Mouse (Mus musculus): ENCODE results near the gene Plekhm2.

Gene Plekhm2

DNA sequence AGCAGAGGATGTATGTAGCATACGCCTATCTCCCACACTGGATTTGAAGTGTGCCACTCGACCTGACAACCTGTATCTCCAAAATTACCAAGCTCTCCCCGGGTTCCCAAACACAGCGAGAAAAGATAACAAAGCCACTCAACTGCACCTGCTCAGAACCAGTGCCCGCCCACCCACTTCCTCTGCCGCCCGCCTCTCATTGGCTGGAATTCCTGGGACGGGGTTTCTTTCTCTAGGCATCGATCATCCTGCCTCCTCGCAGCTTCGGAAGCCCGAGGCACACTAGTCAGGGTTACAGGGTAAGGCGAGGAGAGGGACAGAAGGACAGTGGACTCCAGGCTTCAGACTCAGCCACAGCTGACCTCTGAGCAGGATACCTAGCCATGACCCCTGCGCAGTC is 36.0 kb downstream of the Plekhm2 start:
- DNase-seq: no peak

DNA sequence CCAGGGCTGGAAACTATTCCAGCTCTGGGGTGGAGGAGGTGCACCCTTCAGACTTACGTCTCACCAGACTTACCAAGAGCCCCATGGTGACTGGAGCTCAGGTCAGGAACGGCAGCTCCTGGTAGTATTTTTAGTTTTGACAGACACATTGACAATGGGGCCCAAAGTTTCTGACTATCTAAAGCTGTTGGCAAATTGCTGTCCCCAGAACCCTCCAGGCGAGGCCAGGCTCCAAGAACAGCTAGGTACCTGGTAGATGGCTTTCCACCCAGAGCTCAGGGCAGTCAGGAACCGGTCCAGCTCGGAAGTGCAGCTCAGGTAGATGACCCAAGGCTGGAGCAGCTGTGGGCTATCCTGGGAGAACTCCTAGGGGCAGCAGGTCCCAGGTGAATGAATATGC is 37.2 kb downstream of the Plekhm2 start:
- no peak for DNase-seq

DNA sequence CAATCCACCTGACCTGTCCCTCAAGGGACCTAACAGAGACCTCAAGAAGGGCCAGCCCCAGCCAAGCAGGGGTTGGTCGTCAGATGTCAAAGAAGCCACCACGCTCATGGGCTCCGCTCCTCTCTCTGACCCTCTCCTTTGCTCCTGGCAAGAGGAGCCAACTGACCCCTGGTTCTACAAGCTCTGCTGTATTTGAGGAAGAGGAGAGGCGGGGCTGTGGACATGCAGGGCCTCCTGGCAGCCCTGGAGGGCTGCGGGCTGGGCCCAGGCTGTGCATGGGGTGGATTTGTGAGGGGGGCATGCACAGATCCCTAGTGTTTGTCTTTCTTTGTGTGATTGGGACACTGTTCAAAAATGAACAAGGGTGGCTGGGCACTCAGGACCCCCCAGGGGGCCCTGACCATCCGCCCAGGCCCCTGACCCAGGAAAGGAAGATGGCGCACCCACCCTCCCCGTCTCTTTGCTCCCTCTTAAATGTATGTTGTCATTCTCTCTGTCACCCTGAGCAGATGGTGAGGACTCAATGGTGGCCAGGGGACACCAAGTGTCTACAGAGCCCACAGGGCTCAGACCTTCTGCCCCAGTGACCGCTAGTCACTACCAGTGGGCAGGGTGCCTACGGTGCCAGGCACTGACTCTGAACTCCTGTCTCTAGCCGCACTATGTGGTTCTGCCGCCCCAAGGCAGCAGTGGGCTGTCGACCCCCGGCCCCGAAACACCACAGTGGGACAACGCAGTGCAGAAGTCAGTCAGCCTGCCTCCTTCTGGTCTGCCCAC is 38.7 kb downstream of the Plekhm2 start:
- no peak for DNase-seq

DNA sequence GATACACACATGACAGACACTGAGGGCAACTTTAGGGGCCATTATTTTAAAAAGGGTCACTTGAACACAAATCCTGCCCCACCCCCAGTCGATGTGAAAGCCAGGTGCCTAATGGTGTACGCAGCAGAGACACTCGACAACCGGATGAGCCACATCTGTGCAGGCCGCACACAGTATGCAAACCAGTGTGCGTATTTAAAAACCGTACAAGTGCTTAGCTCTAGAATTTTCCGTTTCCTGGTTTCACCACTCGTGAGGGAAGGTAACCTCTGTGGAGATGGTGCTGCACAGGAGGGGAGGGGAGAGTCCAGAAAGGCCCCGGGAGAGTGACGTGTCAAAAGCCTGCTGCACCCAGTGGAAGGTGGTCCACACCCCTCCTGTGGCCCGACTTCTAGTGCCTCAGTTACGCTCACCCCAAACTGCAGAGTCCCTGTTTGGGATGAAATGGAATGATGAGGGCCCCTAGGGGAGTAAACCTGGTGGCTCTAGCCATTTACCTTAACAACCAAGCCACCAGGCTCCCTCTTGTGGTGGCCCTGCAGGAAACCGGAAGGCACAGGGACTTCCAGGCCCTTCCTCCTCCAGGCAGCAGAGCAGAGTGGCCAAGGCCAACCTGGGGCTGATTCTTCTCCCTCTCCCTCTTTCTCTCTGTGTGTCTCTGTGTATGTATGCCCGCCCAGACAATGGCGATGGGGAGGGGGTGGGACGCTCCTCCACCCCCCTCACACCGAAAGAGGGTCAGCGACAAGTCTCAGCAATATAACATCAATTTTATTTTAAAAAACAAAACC is 39.5 kb downstream of the Plekhm2 start:
- DNase-seq: no peak

DNA sequence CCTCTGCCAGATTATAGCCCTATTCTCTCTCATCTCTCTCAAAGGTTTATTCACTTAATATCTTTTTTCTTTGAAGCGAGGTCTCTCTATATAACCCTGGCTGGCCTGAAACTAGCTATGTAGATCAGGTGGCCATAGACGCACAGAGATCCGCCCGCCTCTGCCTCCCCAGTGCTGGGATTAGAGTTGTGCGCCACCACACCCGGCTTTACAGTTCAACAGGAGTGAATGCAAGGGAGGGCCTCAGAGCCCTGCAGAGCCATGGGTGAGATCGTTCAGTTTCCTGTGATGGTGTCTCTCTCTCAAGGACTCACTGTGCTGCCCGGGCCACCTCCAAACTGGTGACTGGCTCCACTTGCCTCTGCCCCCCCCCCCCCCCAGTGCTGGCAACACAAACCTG is 40.6 kb downstream of the Plekhm2 start:
- no peak for DNase-seq

DNA sequence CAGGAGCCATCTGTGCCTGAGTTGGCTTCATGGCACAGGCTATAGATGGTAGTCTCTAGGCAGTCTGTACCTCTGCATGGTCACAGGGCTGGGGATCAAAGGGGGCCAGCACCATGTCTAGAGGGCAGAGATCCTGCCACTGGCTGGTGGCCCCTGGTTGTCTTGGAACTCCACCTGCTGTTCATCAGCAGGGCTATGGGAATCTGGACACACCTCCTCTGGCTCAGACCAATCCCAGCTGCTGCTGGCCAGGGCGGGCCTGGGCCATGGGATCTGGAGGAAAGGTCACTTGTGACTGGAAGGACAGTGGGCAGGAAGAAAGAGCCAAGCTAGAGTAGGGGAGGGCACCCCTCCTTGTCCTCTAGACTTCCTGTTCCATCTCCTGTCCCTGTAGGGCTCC is 41.0 kb downstream of the Plekhm2 start, which contains the start of gene Slc25a34:
Gene Slc25a34, minus strand, starts transcription at position 156 of the 400 bp plus-strand sequence.
- no peak for DNase-seq

DNA sequence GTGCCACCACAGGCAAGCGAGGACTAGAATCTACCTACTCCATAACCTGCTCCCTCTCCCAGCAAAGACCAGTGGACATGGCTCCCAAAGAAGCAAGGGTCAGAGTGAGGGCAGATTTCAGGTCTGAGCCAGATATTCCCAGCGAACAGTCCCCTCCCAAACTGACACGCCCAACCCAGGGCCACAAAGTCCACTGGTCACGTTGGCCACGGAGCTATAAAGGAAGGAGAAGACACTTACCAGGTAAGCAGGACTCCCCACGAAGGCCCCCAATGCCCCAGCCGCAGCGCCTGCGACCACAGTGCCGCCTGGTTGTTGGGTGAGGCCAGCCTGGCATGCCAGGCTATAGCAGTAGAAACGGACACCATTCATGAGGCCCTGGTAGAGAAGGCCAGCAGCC is 41.7 kb downstream of the Plekhm2 start:
- no peak for DNase-seq

DNA sequence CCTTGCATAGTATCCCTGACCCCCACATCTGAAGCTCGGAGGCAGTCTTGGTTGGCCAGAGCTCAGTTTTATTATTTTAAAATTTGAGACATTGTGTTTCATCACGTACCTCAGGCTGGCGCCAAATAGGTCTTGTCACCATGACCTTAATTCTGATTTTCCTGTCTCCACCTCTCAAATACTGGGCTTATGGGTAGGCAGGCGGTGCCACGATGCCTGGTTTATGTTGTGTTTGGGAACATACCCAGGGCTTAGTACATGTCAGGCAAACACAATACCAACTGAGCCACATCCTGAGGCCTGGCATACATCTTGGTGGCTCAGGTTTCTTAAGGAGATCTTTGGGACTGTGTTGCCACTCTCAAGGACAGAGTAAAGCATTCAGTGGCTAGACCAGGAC is 42.1 kb downstream of the Plekhm2 start:
- no peak for DNase-seq

DNA sequence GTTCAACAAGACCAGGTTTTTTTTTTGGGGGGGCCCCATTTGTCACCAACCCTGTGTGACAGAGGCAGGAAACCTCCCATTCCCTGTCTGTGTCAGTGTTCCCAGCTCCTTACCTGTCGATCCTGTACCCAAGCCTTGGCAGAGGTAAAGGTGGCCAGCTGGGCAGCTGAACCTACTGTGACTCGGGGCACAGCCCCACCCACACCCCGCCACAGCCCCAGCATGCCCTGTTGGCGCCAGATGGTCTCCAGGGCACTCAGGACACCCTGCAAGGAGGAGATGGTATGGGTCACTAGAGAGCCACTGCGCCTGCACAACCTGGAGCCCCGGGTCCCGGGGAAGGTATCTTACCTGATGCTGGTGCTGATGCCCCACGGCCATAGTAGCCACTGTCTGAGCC is 42.6 kb downstream of the Plekhm2 start:
- DNase-seq: no peak

DNA sequence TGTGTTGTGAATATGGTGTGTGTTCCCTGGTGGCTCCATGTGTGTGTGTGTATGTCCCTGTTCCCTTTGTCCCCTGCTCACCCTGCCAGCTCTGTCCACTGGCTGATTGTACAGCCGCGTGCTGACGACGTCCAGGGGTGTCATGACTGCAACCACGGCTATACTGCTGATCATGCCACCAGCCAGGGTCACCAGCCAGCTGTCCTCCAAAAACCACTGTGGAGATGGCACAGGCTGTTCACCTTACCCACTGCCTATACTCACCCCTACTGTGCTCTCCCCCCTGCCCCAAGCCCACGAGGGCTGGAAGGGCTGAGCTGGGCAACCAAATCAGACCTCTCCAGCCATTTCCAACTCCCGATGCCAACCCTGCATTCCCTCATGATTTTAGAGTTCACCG is 43.4 kb downstream of the Plekhm2 start:
- no peak for DNase-seq

DNA sequence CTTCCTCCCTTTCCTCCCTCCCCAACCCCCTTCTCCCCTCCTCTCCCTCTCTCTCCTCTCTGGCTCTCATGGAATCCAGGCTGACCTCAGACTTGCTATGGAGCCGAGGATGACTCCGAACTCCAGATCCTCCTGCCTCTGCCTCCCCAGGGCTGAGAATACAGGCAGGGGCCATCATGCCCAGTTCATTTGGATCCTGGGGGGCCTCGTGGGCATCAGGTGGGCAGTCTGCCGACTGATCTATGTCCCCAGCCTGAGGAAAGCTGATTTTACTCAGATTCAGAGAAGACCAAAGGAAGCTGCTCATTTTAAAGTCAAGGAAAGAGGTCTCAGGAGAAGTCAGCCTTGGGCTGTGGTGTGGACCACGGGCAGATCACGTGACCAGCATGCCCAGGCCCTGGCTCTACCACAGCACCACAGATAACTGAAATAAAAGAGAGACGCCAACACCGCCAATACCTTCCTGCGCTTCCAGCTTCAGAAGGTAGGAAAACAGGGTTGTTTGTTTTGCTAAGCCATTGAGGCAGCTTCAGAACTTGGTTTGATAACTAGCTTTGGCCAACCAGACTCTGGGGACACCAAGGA is 45.3 kb downstream of the Plekhm2 start:
- DNase-seq: no peak

DNA sequence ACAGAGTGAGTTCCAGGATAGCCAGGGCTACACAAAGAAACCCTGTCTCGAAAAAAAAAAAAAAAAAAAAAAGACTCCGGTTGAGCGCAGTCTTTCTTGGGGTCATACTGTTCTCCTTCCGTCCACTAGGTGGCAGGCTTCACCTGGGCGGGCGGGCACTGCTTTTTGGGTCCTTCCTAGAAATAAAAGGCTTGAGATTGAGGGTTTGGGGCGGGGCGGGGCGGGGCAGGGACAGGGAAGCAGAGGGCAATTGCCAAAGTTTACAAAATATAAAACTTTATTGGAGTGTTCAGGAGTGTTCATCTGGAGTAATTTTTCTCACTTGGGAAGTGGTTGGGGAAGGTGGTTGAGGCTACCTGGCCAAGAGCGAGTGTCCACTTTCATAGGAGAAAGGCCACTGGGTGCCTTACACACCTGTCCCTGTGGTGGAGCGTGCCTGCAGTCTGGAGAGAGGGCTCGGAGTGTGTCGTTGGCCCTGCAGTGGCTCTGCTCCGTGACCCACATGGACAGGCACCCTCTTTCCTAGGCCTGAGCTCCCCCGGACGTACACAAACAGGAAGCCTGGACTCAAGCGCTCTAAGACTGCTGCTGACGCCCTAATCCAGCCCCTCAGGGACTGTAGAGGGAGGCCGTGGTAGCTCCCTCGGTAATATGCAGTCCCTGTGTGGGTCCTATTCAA is 46.0 kb downstream of the Plekhm2 start, which contains the start of gene Tmem82:
Gene Tmem82, minus strand, starts transcription at position 69 of the 679 bp plus-strand sequence.
- DNase-seq: peak; percentile 37

DNA sequence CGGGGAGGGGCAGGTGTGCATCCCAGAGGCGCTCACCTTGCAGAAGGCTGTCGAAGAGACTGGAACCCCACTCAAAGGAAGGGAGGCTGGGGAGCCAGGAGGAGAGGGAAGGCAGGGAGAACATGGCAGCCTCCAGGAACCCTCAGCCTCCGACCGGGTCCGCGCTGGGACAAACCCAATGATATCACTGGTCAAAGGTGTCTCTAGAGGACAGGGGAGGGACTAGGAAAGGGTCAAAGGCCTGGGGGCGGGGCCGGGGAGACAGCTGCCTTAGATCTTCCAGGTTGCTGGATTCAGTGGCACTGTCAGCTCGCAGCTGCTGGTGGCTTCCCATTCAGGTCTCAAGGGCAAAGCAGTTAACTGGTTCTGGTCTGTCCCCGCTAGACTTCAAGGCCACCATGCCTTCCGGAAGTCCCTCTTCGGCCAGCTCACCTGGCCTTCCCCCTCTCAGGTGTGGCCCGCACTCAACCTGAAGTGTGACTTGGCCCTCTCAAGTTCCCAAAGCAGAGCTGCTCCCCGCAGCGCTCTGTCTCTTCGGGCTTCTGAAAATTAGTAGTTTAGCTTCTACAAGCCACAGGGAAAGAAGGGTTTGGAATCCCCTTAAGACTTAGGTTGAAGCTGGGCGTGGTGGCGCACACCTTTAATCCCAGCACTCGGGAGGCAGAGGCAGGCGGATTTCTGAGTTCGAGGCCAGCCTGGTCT is 46.7 kb downstream of the Plekhm2 start:
- no peak for DNase-seq

DNA sequence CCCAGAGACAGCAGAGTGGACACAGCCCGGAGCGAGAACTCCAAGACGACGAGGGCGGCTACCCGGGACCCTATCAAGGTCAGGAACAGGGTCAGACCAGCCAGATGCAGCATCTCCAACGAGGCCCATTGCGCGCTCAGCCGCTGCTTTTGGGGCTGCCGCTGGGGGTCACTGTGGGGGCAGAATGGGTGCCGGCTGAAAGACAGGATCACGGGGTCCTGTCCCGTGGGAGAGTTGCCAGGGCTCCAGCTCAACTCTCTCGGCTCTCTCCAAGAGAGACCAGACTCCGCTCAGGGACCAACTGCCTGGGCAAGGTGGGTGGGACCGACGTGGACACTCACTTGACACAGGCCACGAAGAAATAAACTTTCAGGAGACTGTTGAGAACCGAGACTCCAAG is 47.4 kb downstream of the Plekhm2 start:
- DNase-seq: peak; percentile 50

DNA sequence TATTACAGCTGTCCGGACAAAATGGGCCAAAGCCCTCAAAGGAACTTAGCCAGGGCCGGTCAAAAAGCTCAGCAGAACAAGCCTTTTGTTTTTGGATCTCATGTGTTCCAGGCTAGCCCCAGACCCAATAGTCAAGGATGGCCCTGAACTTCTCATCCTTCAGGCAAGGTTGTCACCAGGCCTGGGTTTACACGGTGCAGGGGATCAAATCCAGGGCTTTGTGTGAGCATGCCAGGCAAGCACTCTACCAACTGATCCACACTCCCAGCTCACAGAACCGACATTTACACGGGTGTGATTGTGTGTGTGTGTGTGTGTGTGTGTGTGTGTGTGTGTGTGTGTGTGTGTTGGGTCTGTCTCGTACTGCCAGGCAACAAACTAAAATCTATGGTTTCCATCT is 47.9 kb downstream of the Plekhm2 start:
- no peak for DNase-seq

DNA sequence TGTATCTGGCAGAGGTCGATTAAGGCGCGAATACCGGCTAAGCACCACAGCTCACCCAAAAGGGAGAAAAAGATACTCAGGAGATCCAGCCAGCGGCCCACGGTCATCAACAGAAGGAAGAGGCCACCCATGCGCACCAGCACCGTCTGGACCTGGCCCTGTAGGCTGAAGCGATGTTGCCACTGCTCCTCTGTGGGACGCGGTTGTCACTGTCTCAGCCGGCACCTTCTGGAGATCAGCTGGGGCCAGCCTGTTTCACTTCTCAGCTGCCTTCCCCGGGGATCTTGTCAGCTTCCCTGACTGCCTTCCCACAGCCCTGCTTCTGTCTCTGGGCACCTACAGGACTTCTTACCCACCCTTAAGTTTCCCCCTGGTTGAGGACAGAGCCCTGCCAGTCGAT is 49.8 kb downstream of the Plekhm2 start:
- no peak for DNase-seq

DNA sequence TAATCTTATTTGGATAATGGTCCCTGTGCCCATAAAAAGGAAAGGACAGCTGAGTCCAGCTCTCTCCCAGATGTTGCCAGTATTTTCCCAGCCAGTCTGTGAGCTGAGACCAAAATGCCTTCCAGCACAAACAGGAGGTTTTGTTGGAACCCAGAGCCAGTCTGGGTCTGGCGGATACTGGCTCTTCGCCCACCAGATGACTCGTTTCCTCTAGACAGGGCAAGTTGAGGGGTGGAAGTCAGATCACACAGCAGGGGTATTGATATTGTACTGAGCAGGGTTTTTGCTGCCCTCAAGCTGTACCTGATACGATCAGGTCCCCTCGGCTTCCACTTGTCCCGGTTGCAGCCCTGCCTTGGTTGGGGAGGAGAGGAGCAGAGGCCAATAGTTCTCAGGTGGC is 55.2 kb downstream of the Plekhm2 start:
- no peak for DNase-seq

DNA sequence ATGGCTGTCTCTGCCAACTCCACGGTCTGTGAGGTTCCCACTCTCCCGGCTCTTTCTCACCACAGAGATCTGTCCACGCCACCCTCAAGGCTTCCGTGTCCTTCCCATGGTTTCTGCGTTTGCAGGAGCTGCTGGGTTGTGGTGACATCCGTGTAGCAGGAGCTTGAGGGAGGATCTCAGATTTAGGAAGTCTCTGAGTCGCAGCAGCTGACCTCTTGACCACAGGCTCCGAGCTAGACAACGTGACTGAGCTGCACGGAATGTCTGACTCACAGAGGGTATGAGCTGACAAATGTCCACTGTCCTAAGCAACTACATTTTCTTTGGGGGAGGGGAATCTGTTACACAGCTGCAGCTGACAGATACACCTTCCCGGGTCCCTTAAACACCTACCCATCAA is 58.8 kb downstream of the Plekhm2 start, which contains the start of gene Fblim1:
Gene Fblim1, minus strand, starts transcription at position 236 of the 400 bp plus-strand sequence.
- DNase-seq: no peak

DNA sequence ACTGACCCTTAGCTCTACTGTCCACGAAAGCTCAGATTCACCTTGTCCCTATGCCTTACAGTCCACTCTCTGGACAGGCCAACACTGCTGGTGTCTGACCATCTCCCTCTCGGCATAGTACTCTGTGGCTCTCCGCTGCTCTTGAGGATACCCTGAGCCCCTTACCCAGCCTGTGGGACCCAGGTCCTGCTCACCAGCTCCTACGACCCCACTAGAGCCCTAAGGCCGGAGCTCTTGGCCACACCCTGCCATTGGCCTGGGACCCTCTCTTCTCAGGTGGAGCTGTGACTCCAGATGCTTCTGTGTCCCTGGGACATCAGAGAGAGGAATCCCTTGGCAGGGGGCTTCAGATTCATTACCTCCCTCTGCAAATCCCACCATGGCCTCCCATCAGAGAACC is 59.3 kb downstream of the Plekhm2 start:
- DNase-seq: no peak

DNA sequence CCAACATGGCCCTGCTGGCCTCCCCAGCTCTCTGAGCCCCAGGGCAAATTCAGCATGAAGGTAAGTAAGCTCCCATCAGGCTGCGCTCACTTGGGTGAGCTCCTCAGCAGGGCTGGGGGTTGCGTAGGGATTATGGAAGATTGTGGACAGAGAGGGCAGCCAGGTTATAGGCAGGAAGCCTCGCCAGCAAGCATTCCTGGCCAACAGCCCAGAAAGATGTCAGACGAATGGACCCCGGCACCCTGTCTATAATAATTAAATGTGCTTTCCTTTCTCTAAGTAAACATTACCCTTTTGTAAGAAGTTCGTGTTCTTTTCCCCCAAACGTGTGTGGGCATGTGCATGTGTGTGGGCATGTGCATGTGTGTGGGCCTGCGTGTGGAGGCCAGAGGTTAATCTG is 60.2 kb downstream of the Plekhm2 start:
- DNase-seq: no peak

DNA sequence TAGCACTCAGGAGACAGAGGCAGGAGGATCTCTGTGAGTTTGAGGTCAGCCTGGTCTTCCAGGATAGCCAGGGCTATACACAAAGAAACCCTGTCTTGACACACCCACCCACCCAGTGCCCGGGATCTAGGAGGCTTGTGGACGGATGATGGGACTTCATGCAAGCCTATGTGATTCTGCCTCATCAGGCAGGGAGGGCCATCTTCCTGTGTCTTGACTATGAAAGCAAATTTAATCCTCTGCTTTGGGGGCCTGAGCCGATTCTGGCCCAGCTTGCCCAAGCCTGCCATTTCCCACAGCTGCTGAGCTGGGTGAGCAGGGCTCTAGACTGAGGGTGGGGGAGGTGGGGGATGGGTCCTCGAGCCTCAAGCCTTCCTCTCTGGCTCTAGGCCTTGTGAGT is 60.8 kb downstream of the Plekhm2 start:
- no peak for DNase-seq

DNA sequence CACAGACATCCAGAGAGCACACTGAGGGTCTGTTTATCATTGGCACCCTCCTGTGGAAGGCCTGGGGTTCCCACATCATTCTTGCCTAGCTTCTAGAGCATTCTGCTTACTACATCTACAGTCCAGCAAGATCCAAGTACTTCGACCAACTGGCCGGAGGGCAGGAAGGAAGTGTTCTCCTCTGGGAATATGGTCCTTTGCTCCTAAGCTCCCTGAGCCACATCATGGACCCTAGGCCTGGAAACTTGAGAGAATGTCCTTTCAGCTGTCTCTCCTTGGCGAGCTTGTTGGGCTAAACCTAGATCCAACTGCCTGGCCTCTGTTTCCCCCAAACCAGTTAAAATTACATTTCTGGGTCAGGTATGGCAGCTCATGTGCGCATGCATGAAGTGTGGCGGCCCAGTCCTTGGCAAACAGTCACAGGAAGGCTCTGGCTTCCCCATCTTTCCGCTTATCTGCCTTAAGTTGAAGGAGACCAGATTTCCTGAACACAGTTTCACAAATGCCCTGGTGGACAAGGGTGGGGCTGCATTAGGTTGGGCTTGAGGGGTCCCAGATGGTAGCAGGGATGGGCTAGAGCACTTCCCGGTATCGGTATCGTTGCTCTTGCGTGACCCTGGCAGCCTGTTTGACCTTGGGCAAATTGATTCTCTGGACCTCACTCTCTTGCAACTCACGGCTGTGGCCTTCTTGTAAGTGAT is 62.0 kb downstream of the Plekhm2 start:
- DNase-seq: no peak
